Mouse (Mus musculus) embryonic stem cell, embryonic (primary cell): ENCODE measurements around the gene Cdk2ap2.

Experiments used
- CTCF ChIA-PET, 4 experiments: fragments of 300-600 bp in 2 of 4; fragments of 350-600 bp in 2 of 4; sonication (Branson Sonifier 250); formaldehyde crosslinking; loops; one replicate each; lab custom pipeline; 2022; ENCODE audit warnings: inconsistent platforms in 2 of 4; lab: Charles Lee
- POLR2A ChIA-PET, 4 experiments: fragments of 300-600 bp in 2 of 4; fragments of 350-600 bp in 2 of 4; sonication (Branson Sonifier 250); formaldehyde crosslinking; loops; one replicate each; lab custom pipeline; 2022; ENCODE audit warnings: antibody characterized with exemption in 4 of 4, inconsistent platforms in 1 of 4; lab: Charles Lee

The Cdk2ap2 gene

DNA sequence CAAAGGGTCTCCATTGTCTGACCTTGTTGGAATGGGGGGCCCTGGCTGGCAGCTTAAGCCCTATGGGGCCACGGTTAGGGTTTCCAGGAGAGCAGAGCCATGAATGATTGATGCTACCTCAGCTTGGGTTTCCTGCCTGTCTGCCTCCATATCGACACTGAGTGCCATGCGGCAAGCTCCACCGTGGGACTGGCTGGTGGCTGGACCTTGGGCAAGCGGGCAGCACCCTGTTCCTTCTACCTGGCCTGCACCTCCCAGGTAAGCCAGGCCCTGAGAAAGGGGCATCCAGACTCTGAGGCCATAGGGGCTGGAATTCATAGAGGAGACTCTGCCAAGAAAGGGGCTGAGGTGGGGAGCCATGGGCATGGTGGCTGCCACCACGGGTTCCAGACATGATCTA, 43.2 kb downstream of the Cdk2ap2 start:
- CTCF ChIA-PET, result interaction anchor here in 3 of 4 experiments (0.6 to 6.1 kb wide), 3 partner anchors 14 to 16 kb away, joined by 3 to 29 read pairs (median 13); partner anchors contain the start of gene Aip (in 1 of the 3)
- POLR2A ChIA-PET, result interaction anchor here (0.7 to 9.5 kb wide), 12 partner anchors 9 to 83 kb away, joined by 3 to 67 read pairs (median 4); partner anchors contain the start of genes Rps6kb2 (in 2 of the 4) and Aip (in 1 of the 4)

DNA sequence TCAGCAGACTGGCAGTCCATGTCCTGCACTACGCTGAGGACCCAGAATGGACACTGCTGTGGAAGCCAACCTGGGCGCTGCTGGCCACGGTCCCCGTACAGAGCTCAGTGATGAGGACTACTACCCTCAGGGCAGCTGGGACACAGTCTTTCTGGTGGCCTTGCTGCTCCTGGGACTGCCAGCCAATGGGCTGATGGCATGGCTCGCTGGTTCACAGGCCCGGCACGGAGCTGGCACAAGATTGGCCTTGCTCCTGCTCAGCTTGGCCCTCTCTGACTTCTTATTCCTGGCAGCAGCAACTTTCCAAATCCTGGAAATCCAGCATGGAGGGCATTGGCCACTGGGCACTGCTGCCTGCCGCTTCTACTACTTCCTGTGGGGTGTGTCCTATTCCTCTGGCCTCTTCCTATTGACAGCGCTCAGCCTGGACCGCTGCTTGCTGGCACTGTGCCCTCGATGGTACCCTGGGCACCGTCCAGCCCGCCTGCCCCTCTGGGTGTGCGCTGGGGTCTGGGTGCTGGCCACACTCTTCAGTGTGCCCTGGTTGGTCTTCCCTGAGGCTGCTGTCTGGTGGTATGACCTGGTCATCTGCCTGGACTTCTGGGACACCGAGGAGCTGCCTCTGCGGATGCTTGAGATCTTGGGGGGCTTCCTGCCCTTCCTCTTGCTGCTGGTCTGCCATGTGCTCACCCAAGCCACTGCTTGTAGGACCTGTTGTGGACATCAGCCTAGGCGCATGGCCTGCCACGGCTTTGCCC, 45.6 kb downstream of the Cdk2ap2 start:
- CTCF ChIA-PET, result interaction anchor here in 1 of 4 experiments (0.6 to 0.8 kb wide), 2 partner anchors 17 to 18 kb away, joined by 3 to 4 read pairs; partner anchors contain the start of gene Aip
- POLR2A ChIA-PET, result interaction anchor here (0.6 to 9.5 kb wide), 10 partner anchors 8 to 130 kb away, joined by 3 to 67 read pairs (median 4); partner anchors contain the start of genes Aip (in 1 of the 4) and Ndufv1 (in 1 of the 4)

- POLR2A ChIA-PET, result interaction anchor here in 2 of 4 experiments (1.0 to 9.5 kb wide), 5 partner anchors 11 to 88 kb away, joined by 3 to 67 read pairs (median 3); partner anchors contain the start of genes Aip (in 1 of the 2), Carns1 (in 1 of the 2) and Cdk2ap2 (in 1 of the 2)
These were observed 46.8 kb downstream of the Cdk2ap2 start, which contains the start of gene Cabp4 for GRCm38 (mm10) chr19:4143759-4144268. Gene Cabp4, minus strand, starts transcription at chr19:4144033.

GRCm38 (mm10) chr19:4144550-4145498, 47.8 kb downstream of the Cdk2ap2 start:
- POLR2A ChIA-PET, result interaction anchor here in 2 of 4 experiments (0.6 to 1.7 kb wide), 11 partner anchors 9 to 89 kb away, joined by 3 to 5 read pairs (median 3); partner anchors contain the start of genes Aip (in 1 of the 2), Carns1 (in 1 of the 2), Cdk2ap2 (in 1 of the 2) and Ptprcap (in 1 of the 2)
- CTCF ChIA-PET, result interaction anchor here in 2 of 4 experiments (0.6 to 0.8 kb wide), 2 partner anchors 84 to 176 kb away, joined by 3 read pairs; no protein-coding TSS in a partner anchor

More at GRCm38 (mm10) chr19:4143759-4144268, 46.8 kb downstream of the Cdk2ap2 start, which contains the start of gene Cabp4:
- CTCF ChIA-PET, result no interaction called here

DNA sequence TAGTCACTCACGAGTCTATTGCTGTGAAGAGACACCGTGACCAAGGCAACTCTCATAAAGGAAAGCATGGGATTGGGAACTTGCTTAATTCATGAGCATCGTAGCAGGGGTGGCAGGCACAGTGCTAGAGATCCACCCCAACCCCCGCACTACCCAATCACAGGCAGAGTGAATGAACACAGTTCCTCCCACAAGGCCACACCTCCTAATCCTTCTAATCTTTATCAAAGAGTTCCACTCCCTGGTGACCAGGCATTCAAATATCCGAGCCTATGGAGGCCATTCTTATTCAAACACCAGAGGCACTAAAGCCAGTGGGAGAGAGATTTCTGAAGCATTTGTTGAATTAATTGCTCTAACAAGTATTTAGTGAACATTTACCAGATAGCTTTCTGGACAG, 49.0 kb downstream of the Cdk2ap2 start:
- POLR2A ChIA-PET, result interaction anchor here in 3 of 4 experiments (0.5 to 1.9 kb wide), 5 partner anchors 11 to 49 kb away, joined by 3 to 5 read pairs (median 5); partner anchors contain the start of genes Aip (in 1 of the 3) and Cdk2ap2 (in 1 of the 3)
- CTCF ChIA-PET, result no interaction called here

DNA sequence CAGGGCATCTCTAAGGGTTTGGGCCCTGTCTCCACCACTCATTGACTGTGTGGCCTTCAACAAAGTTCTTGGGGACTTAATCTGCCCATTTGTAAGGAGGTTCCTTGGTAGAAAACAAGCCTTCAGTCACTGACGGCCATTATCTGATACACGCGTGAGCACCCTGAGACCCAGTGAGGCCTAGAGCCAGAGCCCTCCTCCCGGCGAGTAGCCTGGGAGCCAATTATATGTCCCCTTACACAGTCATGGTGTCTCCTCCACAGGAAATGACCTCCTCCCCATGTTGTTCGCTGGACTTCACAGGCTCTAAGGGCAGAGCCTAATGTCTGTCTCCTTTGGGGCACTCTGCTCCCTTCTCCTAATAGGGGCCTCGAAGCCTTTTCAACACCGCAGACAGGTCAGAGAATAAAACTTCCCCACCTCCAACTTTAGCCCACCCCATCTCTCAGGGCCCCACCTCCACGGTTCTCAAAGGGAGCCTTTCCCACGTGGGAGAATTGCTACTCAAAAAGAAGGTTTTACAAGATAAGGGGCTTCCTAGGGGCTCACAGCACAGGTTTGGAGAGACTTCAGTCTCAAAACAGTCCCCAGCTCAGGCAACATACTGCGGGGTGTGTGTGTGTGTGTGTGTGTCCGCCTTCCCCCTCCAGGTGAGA, 49.5 kb downstream of the Cdk2ap2 start:
- CTCF ChIA-PET, result interaction anchor here in 3 of 4 experiments (0.6 to 1.1 kb wide), 3 partner anchors 21 to 428 kb away, joined by 3 read pairs; no protein-coding TSS in a partner anchor
- POLR2A ChIA-PET, result interaction anchor here in 3 of 4 experiments (0.6 to 1.9 kb wide), 12 partner anchors 8 to 49 kb away, joined by 3 to 7 read pairs (median 5); partner anchors contain the start of genes Cdk2ap2 (in 2 of the 3) and Ppp1ca (in 2 of the 3)

- POLR2A ChIA-PET, result interaction anchor here (0.6 to 1.9 kb wide), 15 partner anchors 9 to 100 kb away, joined by 3 to 7 read pairs (median 4); partner anchors contain the start of genes Cdk2ap2 (in 2 of the 4) and Ppp1ca (in 2 of the 4)
- CTCF ChIA-PET, result interaction anchor here in 3 of 4 experiments (0.6 to 1.1 kb wide), 3 partner anchors 22 to 428 kb away, joined by 3 read pairs; no protein-coding TSS in a partner anchor
These were observed 50.0 kb downstream of the Cdk2ap2 start for GRCm38 (mm10) chr19:4147022-4147405.

GRCm38 (mm10) chr19:4147782-4148490, 51.0 kb downstream of the Cdk2ap2 start:
- ChIA-PET CTCF (interaction anchor here in 1 of 4 experiments (1.1 kb wide), 1 partner anchor 59 kb away, joined by 3 read pairs; no protein-coding TSS in a partner anchor), POLR2A (interaction anchor here in 3 of 4 experiments (0.6 to 1.9 kb wide), 15 partner anchors 8 to 53 kb away, joined by 3 to 7 read pairs (median 4); partner anchors contain the start of genes Cdk2ap2 (in 2 of the 3) and Ppp1ca (in 2 of the 3))

- CTCF ChIA-PET, result no interaction called here
- POLR2A ChIA-PET, result interaction anchor here in 3 of 4 experiments (0.6 to 1.2 kb wide), 12 partner anchors 14 to 202 kb away, joined by 3 to 8 read pairs (median 4); partner anchors contain the start of genes Rps6kb2 (in 2 of the 3) and Cdk2ap2 (in 1 of the 3)
These were observed 51.5 kb downstream of the Cdk2ap2 start, which contains the start of gene Coro1b for GRCm38 (mm10) chr19:4148491-4148806. Gene Coro1b, plus strand, starts transcription at chr19:4148619.
